Mouse (Mus musculus): Measurements from ENCODE around the gene 9130023H24Rik.
A peak's percentile ranks its signal among the peaks of the same experiment; 100 is the strongest.

The 9130023H24Rik gene

GRCm38 (mm10) chr7:128237927-128238778 lies at the start of gene 9130023H24Rik:
Gene 9130023H24Rik (minus strand): TSS chr7:128238031.
- peak; percentile 100 for DNase-seq

- no peak for DNase-seq
Measured at GRCm38 (mm10) chr7:128285060-128285459, 47.2 kb upstream of the 9130023H24Rik start.

GRCm38 (mm10) chr7:128284047-128284446 lies 46.2 kb upstream of the 9130023H24Rik start:
- DNase-seq = no peak

- no peak for DNase-seq
Measured at GRCm38 (mm10) chr7:128282532-128283244, 44.9 kb upstream of the 9130023H24Rik start.

- DNase-seq = no peak
Measured at GRCm38 (mm10) chr7:128281765-128282164, 43.9 kb upstream of the 9130023H24Rik start.

GRCm38 (mm10) chr7:128279750-128280149 lies 41.9 kb upstream of the 9130023H24Rik start:
- no peak for DNase-seq

GRCm38 (mm10) chr7:128276051-128276450 lies 38.2 kb upstream of the 9130023H24Rik start:
- no peak for DNase-seq

GRCm38 (mm10) chr7:128271496-128271895 lies 33.7 kb upstream of the 9130023H24Rik start:
- DNase-seq = no peak

GRCm38 (mm10) chr7:128270431-128270850 lies 32.6 kb upstream of the 9130023H24Rik start:
- DNase-seq = no peak

- DNase-seq = no peak
Measured at GRCm38 (mm10) chr7:128267813-128268212, 30.0 kb upstream of the 9130023H24Rik start.

GRCm38 (mm10) chr7:128267391-128267790 lies 29.6 kb upstream of the 9130023H24Rik start:
- no peak for DNase-seq

- no peak for DNase-seq
Measured at GRCm38 (mm10) chr7:128266056-128266455, 28.2 kb upstream of the 9130023H24Rik start.

GRCm38 (mm10) chr7:128265411-128265810 lies 27.6 kb upstream of the 9130023H24Rik start, which contains the start of gene Slc5a2:
Gene Slc5a2 (plus strand): TSS chr7:128265657.
- DNase-seq = no peak

- DNase-seq = no peak
Measured at GRCm38 (mm10) chr7:128256783-128257334, 19.0 kb upstream of the 9130023H24Rik start.

GRCm38 (mm10) chr7:128255757-128256156 lies 17.9 kb upstream of the 9130023H24Rik start:
- no peak for DNase-seq

GRCm38 (mm10) chr7:128254978-128255377 lies 17.1 kb upstream of the 9130023H24Rik start:
- DNase-seq = no peak

GRCm38 (mm10) chr7:128252609-128253008 lies 14.8 kb upstream of the 9130023H24Rik start:
- peak; percentile 85 for DNase-seq

- DNase-seq = no peak
Measured at GRCm38 (mm10) chr7:128251946-128252345, 14.1 kb upstream of the 9130023H24Rik start.

GRCm38 (mm10) chr7:128249998-128250397 lies 12.2 kb upstream of the 9130023H24Rik start:
- no peak for DNase-seq

- no peak for DNase-seq
Measured at GRCm38 (mm10) chr7:128248081-128249042, 10.5 kb upstream of the 9130023H24Rik start.

- peak; percentile 85 for DNase-seq
Measured at GRCm38 (mm10) chr7:128247443-128247842, 9.6 kb upstream of the 9130023H24Rik start.
